Mouse (Mus musculus): ENCODE results near the gene Dapl1. TPM values are rescaled to one million over a fixed set of nuclear protein-coding genes. Genes with fewer than 3 reads are reported as not detected.

Dapl1 gene
- polyA plus RNA-seq (2012; rRNA removed) (0.96 and 1.0 TPM in 2 replicates), polyA plus RNA-seq (2014; fragmentation: Nextera tagmentation; extraction: Ambion mirVana) (1.5 and 3.1 TPM in 2 replicates)

- Histone ChIP-seq H3K36me3 (ENCODE audit: control insufficient read depth, insufficient read depth, low read length) (no peaks in the 10 kb centered on the region), H3K4me3 (replicated peaks; ENCODE audit: low read length) (no peak within 1 kb of the TSS), H3K9me3 (ENCODE audit: control insufficient read depth, low read length) (no peaks in the 10 kb centered on the region), H3K27me3 (ENCODE audit: control insufficient read depth, insufficient read depth, low read length) (no peaks in the 10 kb centered on the region), H3K9ac (ENCODE audit: low read depth, low read length, severe bottlenecking) (no peak within 1 kb of the TSS), H3K4me2 (replicated peaks; ENCODE audit: low read depth, low read length, severe bottlenecking) (no peak within 1 kb of the TSS), H3K4me1 (ENCODE audit: control insufficient read depth, insufficient read depth, low read length) (0 out of 2 replicates have a peak, but pooled peaks cover 3% of the 10 kb centered on the region), H3K27ac (replicated peaks; ENCODE audit: low read depth, low read length) (no peak within 1 kb of the TSS)
- no peak for ATAC-seq (ENCODE audit: low FRiP score, low read depth)
- TF ChIP-seq POLR2A (IDR thresholded peaks at IDR 0.05; ENCODE audit: borderline replicate concordance, extremely low read depth, insufficient read depth, insufficient read length) = no peak
- WGBS = 45% methylated on average over 9 of the region's 9 CpGs
- no peak for DNase-seq (ENCODE audit: low spot score)
Observed at GRCm38 (mm10) chr2:59484438-59484837, at the start of gene Dapl1. Dapl1 (plus strand) TSS chr2:59484653.

DNA sequence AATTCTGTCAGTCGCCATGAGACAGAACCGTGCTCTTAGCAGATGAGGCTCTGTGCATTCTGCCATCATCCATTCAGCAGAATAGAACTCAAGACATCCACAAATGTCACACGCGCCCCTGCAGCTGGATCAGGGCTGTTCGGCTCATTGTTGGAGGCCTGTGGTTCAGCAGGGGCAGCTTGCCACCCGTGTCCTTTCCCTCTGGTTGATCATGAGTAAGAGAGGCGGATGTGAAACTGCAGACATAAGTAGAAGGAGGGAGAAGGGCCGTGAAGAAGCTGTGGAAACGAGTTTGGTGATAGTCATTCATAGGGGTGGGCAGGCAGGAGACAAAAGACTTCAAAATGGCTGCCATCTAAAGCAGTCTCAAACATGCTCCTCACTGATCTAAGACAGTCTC lies 49.6 kb upstream of the Dapl1 start:
- Histone ChIP-seq H3K4me3 (replicated peaks; ENCODE audit: low read length) (no peak overlapping the region), H3K4me2 (replicated peaks; ENCODE audit: low read depth, low read length, severe bottlenecking) (no peak overlapping the region), H3K27ac (replicated peaks; ENCODE audit: low read depth, low read length) (no peak overlapping the region), H3K4me1 (ENCODE audit: control insufficient read depth, insufficient read depth, low read length) (0 out of 2 replicates have a peak, but pooled peaks cover 15% of the 10 kb centered on the region), H3K9me3 (ENCODE audit: control insufficient read depth, low read length) (no peaks in the 10 kb centered on the region), H3K27me3 (ENCODE audit: control insufficient read depth, insufficient read depth, low read length) (no peaks in the 10 kb centered on the region), H3K36me3 (ENCODE audit: control insufficient read depth, insufficient read depth, low read length) (no peaks in the 10 kb centered on the region), H3K9ac (ENCODE audit: low read depth, low read length, severe bottlenecking) (no peak overlapping the region)
- WGBS = 94% methylated on average over 9 of the region's 9 CpGs
- TF ChIP-seq POLR2A (IDR thresholded peaks at IDR 0.05; ENCODE audit: borderline replicate concordance, extremely low read depth, insufficient read depth, insufficient read length) = no peak
- DNase-seq (ENCODE audit: low spot score) (no peak), ATAC-seq (ENCODE audit: low FRiP score, low read depth) (no peak)

DNA sequence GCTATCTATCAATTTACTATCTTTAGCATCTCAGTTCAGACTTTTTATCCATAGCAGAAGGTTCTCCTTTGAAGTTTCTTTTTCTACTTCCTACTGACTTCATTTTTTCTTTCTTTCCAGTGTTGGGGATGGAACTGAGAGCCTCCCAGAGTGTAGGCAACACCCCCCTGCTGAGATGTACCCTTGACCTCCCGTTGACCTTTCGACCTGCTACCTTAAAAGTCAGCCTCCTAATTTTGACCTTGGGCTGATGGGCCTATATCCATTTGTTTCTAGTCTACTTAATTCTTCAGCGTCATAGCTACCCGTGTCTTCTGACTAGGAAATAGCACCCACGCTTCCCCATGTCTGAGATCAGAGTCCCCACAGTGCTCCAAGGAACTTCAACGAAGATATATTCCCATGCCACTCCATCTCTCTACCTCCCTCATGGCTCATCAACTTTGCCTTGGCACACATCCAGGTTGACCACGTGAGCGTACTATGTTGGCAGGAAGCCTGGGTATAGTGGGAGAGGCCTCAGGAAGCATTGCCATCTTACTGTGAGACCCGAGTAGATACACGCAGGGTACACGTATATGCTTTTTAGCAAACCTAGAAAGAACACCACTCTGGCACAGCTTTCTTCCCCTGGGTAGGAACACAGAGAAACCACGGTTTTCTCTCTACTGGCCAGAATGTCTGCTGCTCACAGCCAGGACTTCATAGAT lies 46.6 kb upstream of the Dapl1 start:
- ATAC-seq (ENCODE audit: low FRiP score, low read depth) = peak; percentile 20; the same call in 1 of the 2 replicates
- H3K9ac ChIP-seq (ENCODE audit: low read depth, low read length, severe bottlenecking) = no peak overlapping the region
- H3K27ac ChIP-seq (replicated peaks; ENCODE audit: low read depth, low read length) = no peak overlapping the region
- H3K36me3 ChIP-seq (ENCODE audit: control insufficient read depth, insufficient read depth, low read length) = no peaks in the 10 kb centered on the region
- H3K4me2 ChIP-seq (replicated peaks; ENCODE audit: low read depth, low read length, severe bottlenecking) = peak overlapping the region; percentile 27
- 59% methylated on average over 12 of the region's 12 CpGs for WGBS
- H3K9me3 ChIP-seq (ENCODE audit: control insufficient read depth, low read length) = no peaks in the 10 kb centered on the region
- no peaks in the 10 kb centered on the region for H3K27me3 ChIP-seq (ENCODE audit: control insufficient read depth, insufficient read depth, low read length)
- DNase-seq (ENCODE audit: low spot score) = peak; percentile 45
- H3K4me1 ChIP-seq (ENCODE audit: control insufficient read depth, insufficient read depth, low read length) = 0 out of 2 replicates have a peak, but pooled peaks cover 7% of the 10 kb centered on the region
- TF ChIP-seq POLR2A (IDR thresholded peaks at IDR 0.05; ENCODE audit: borderline replicate concordance, extremely low read depth, insufficient read depth, insufficient read length) = no peak
- 0 out of 2 replicates have a peak overlapping the region, but pooled peaks have one; percentile 4 for H3K4me3 ChIP-seq (replicated peaks; ENCODE audit: low read length)

DNA sequence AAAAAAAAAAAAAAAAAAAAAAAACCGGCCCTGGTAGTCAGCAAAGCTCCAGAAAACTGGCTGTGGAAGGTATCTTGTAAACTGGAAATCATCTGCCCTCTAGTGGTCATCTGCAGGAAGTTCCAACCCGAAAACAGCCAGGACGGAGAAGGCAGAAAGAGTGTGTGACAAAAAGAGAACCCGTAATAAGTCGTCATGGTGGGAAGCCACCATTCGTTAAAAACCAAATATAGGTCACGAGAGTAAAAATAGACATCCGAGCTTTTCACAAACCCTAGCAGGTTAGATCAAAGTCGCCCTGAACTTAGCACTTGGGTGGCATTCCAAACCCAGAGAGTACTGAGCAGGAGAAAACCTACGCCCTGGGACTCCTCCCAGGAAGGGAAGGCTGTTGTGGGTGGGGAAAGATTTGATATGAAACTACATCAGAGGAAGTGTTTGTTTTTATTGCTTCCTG lies 45.9 kb upstream of the Dapl1 start:
- H3K4me2 ChIP-seq (replicated peaks; ENCODE audit: low read depth, low read length, severe bottlenecking) = peak overlapping the region; percentile 27
- H3K36me3 ChIP-seq (ENCODE audit: control insufficient read depth, insufficient read depth, low read length) = no peaks in the 10 kb centered on the region
- no peaks in the 10 kb centered on the region for H3K9me3 ChIP-seq (ENCODE audit: control insufficient read depth, low read length)
- no peak for TF ChIP-seq POLR2A (IDR thresholded peaks at IDR 0.05; ENCODE audit: borderline replicate concordance, extremely low read depth, insufficient read depth, insufficient read length)
- WGBS = 12% methylated on average over 10 of the region's 10 CpGs
- DNase-seq (ENCODE audit: low spot score) = peak; percentile 91
- peak; percentile 54; the same call in 1 of the 2 replicates for ATAC-seq (ENCODE audit: low FRiP score, low read depth)
- H3K9ac ChIP-seq (ENCODE audit: low read depth, low read length, severe bottlenecking) = no peak overlapping the region
- H3K4me1 ChIP-seq (ENCODE audit: control insufficient read depth, insufficient read depth, low read length) = 0 out of 2 replicates have a peak, but pooled peaks cover 7% of the 10 kb centered on the region
- no peaks in the 10 kb centered on the region for H3K27me3 ChIP-seq (ENCODE audit: control insufficient read depth, insufficient read depth, low read length)
- H3K27ac ChIP-seq (replicated peaks; ENCODE audit: low read depth, low read length) = no peak overlapping the region
- H3K4me3 ChIP-seq (replicated peaks; ENCODE audit: low read length) = no peak overlapping the region

GRCm38 (mm10) chr2:59439824-59440223 lies 44.6 kb upstream of the Dapl1 start:
- Histone ChIP-seq H3K4me2 (replicated peaks; ENCODE audit: low read depth, low read length, severe bottlenecking) (no peak overlapping the region), H3K4me1 (ENCODE audit: control insufficient read depth, insufficient read depth, low read length) (0 out of 2 replicates have a peak, but pooled peaks cover 7% of the 10 kb centered on the region), H3K9ac (ENCODE audit: low read depth, low read length, severe bottlenecking) (no peak overlapping the region), H3K27ac (replicated peaks; ENCODE audit: low read depth, low read length) (no peak overlapping the region), H3K4me3 (replicated peaks; ENCODE audit: low read length) (no peak overlapping the region), H3K9me3 (ENCODE audit: control insufficient read depth, low read length) (no peaks in the 10 kb centered on the region), H3K27me3 (ENCODE audit: control insufficient read depth, insufficient read depth, low read length) (no peaks in the 10 kb centered on the region), H3K36me3 (ENCODE audit: control insufficient read depth, insufficient read depth, low read length) (no peaks in the 10 kb centered on the region)
- 63% methylated on average over 9 of the region's 9 CpGs for WGBS
- DNase-seq (ENCODE audit: low spot score) = no peak
- ATAC-seq (ENCODE audit: low FRiP score, low read depth) = no peak
- TF ChIP-seq POLR2A (IDR thresholded peaks at IDR 0.05; ENCODE audit: borderline replicate concordance, extremely low read depth, insufficient read depth, insufficient read length) = no peak
